Mouse (Mus musculus) thymus, adult 2 months (tissue): ENCODE results near the gene Abca17.

Experiments
- CTCF ChIP-seq: fragments of 200-500 bp; IDR thresholded peaks from 2 replicates; pipeline ENCODE4 v1.5.1; 2012; ENCODE audit warnings: mild to moderate bottlenecking, control low read depth, low read length, moderate library complexity, borderline replicate concordance; ENCODE audit not compliant: control insufficient read depth, poor library complexity, insufficient read depth; ENCODE audit errors: extremely low read depth
- POLR2A ChIP-seq: fragments of 200-500 bp; IDR thresholded peaks from 2 replicates; pipeline ENCODE4 v1.6.1; 2012; ENCODE audit warnings: mild to moderate bottlenecking, low read length, control low read depth, moderate library complexity; ENCODE audit not compliant: control insufficient read depth, poor library complexity, insufficient read depth; ENCODE audit errors: extremely low read depth

DNA sequence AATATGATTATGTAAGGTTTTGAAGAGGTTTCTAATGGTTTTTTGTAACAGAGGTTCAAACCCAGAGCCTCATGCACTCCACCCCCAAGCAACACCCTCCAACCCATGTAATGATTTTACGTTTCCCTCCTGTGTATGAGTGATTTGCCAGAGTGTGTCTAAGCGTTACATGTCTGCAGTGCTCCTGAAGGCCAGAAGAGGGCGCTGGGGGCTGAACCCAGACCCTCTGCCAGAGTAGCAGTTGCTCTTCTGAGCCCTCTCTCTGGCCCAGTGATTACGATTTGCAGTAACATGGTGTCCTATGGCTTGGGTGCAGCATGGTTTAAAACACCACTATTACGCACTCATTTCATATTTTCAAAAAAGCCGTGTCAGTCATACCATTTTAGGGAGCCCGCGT lies 40.3 kb upstream of the Abca17 start:
- TF ChIP-seq CTCF = peak; percentile 42; the same call in 1 of the 2 replicates
- no peak for TF ChIP-seq POLR2A
